Mouse (Mus musculus) forebrain, postnatal 0 days (tissue): ENCODE measurements around the gene Olfr1314. TPM values are rescaled to one million over a fixed set of nuclear protein-coding genes. Genes with fewer than 3 reads are reported as not detected.

ENCODE experiments used
- ATAC-seq: fragments of 200-750 bp; cut with Nextera tagmentation; 2 replicates; pipeline ENCODE4 v1.8.0; 2017; ENCODE audit warnings: mild to moderate bottlenecking, moderate library complexity
- DNase-seq: peaks from one replicate; pipeline ENCODE4 v3.0.0-alpha.2; 2015
- H3K27ac ChIP-seq: fragments of 300-500 bp; sonication (generic); 2 replicates; pipeline ENCODE4 v1.5.1; 2014; ENCODE audit warnings: low read depth, mild to moderate bottlenecking, antibody characterized with exemption, low read length, moderate library complexity, mixed read lengths
- H3K27me3 ChIP-seq: fragments of 300-500 bp; sonication (generic); 2 replicates; pipeline ENCODE4 v1.6.1; 2014; ENCODE audit warnings: mild to moderate bottlenecking, low read length, mixed read lengths; ENCODE audit not compliant: insufficient read depth
- H3K36me3 ChIP-seq: fragments of 300-500 bp; sonication (generic); 2 replicates; pipeline ENCODE4 v1.6.1; 2014; ENCODE audit warnings: mild to moderate bottlenecking, moderate library complexity; ENCODE audit not compliant: insufficient read depth
- H3K4me1 ChIP-seq: fragments of 300-500 bp; sonication (generic); 2 replicates; pipeline ENCODE4 v1.6.1; 2014; ENCODE audit warnings: antibody characterized with exemption; ENCODE audit not compliant: insufficient read depth
- H3K4me2 ChIP-seq: fragments of 300-500 bp; sonication (generic); 2 replicates; pipeline ENCODE4 v1.6.1; 2014; ENCODE audit warnings: low read depth, mild to moderate bottlenecking, moderate library complexity
- H3K4me3 ChIP-seq: fragments of 300-500 bp; sonication (generic); 2 replicates; pipeline ENCODE4 v1.5.1; 2014; ENCODE audit warnings: low read depth, low read length, mixed read lengths
- H3K9ac ChIP-seq: fragments of 300-500 bp; sonication (generic); 2 replicates; pipeline ENCODE4 v1.6.1; 2014; ENCODE audit warnings: mild to moderate bottlenecking
- H3K9me3 ChIP-seq: fragments of 300-500 bp; sonication (generic); 2 replicates; pipeline ENCODE4 v1.6.1; 2016; ENCODE audit warnings: low read length
- CTCF ChIP-seq: sonication (generic); IDR thresholded peaks from 2 replicates; pipeline ENCODE4 v1.5.1; 2016; ENCODE audit warnings: antibody characterized with exemption, control low read depth, low read depth
- WGBS: fragments of 180-500 bp; shearing (Covaris S2); extraction: QIAGEN DNeasy Blood & Tissue Kit; methylation state at CpG from one replicate; pipeline ENCODE4 v1.1.7; 2014; 5-methylcytosine and 5-hydroxymethylcytosine counted together
- polyA plus RNA-seq: library from polyadenylated mRNA; unstranded; fragments of >200 nt; fragmentation: Nextera tagmentation; extraction: Ambion mirVana; gene quantifications from 2 replicates; pipeline ENCODE4 v1.2.1, GENCODE M21; 2015
- total RNA-seq: library from RNA; depleted of rRNA; stranded (reverse); fragments of >200 nt; gene quantifications from 2 replicates; pipeline ENCODE4 v1.2.3, GENCODE M21; 2014; rRNA removed

Olfr1314 gene
- total RNA-seq (not detected in 2 replicates), polyA plus RNA-seq (not detected in 2 replicates)

DNA sequence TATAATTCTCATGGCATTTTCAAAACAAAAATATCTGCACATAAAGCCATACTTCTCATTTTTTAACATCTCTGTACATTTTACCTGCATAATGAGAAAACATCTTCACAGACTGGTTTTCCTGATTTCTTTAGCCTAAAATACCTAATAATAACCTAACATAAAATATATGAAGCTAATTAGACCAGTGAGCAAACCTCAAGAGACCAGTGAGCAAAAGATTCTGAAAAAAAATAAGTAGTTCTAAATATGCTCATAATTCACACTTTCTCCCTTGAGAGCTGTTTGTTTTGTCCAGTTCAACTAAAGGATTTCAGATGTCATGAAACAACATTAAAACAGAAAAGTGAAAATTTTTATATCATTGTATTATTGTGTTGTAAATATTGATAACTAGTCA is at the start of gene Olfr1314:
TSS of gene Olfr1314 (minus strand) at position 101 of the 400 bp plus-strand sequence.
- Histone ChIP-seq H3K27ac (no peak within 1 kb of the TSS), H3K9me3 (no peaks in the 10 kb centered on the region), H3K36me3 (no peaks in the 10 kb centered on the region), H3K27me3 (no peaks in the 10 kb centered on the region), H3K4me1 (no peaks in the 10 kb centered on the region), H3K4me2 (no peak within 1 kb of the TSS), H3K4me3 (no peak within 1 kb of the TSS), H3K9ac (no peak within 1 kb of the TSS)
- no peak for ATAC-seq
- no peak for TF ChIP-seq CTCF
- DNase-seq, result no peak

DNA sequence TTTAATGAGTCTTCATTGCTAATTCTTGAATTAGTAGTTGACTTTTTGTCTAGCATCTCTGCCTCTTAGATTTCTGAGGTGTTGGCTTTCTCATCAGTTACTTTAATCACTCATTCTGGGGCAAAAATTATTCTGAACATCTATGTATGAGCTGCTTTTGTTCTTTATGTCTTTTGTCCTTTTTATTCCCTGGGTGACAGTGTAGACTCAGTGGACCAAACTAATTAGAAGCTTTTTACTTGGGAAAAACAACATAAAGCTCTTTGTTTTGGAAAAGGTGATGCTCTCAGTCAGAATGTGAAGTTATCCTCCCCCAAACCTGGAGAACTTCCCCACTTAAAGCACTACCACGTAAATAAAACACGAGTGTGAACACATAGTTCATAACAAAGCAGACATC is 43.4 kb upstream of the Olfr1314 start, which contains the start of gene Olfr1317:
TSS of gene Olfr1317 (plus strand) at position 301 of the 400 bp plus-strand sequence.
- Histone ChIP-seq H3K4me2 (no peak within 1 kb of the TSS), H3K4me3 (no peak within 1 kb of the TSS), H3K9ac (no peak within 1 kb of the TSS), H3K36me3 (no peaks in the 10 kb centered on the region), H3K27me3 (no peaks in the 10 kb centered on the region), H3K27ac (no peak within 1 kb of the TSS), H3K9me3 (no peaks in the 10 kb centered on the region), H3K4me1 (no peaks in the 10 kb centered on the region)
- DNase-seq (no peak), ATAC-seq (no peak)
- 76% methylated on average over 2 of the region's 2 CpGs for WGBS
- TF ChIP-seq CTCF, result no peak

DNA sequence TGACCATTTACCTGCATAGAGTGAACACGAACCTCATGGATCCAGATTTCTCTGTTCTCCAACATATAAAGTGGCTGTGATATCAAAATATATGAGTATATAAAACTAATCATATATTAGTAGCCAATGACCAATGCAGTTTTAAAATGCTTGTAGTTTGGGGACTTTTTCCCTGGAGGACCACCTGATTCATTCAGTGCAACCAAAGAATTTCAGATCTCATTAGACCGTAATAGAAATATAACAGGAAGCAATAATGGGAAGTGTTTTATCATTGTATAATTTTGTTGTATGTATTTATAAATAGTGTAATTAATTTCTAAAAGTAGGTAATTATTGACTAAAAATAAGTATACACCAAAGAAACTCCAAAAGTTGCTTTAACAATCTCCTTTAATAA is 38.3 kb upstream of the Olfr1314 start, which contains the start of gene Olfr1316:
TSS of gene Olfr1316 (minus strand) at position 101 of the 400 bp plus-strand sequence.
- Histone ChIP-seq H3K36me3 (no peaks in the 10 kb centered on the region), H3K9me3 (no peaks in the 10 kb centered on the region), H3K27me3 (no peaks in the 10 kb centered on the region), H3K4me1 (no peaks in the 10 kb centered on the region), H3K9ac (no peak within 1 kb of the TSS), H3K4me3 (no peak within 1 kb of the TSS), H3K4me2 (no peak within 1 kb of the TSS), H3K27ac (no peak within 1 kb of the TSS)
- no peak for TF ChIP-seq CTCF
- WGBS, result 93% methylated on average over 2 of the region's 2 CpGs
- DNase-seq (no peak), ATAC-seq (no peak)

DNA sequence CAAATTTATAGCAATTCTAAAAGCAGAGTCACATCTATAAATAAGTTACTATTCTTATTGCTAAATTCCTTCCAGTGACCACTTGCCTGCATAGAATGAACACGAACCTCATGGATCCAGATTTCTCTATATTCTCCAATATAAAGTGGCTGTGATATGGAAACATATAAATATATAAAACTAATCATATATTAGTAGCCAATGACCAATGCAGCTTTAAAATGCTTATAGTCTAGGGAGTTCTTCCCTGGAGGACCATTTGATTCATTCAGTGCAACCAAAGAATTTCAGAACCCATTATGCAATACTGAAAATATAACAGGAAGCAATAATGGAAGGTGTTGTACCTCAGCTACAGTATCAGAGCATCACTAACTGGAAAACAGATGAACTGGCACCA is 18.8 kb upstream of the Olfr1314 start, which contains the start of gene Olfr1315-ps1:
TSS of gene Olfr1315-ps1 (minus strand) at position 101 of the 400 bp plus-strand sequence.
- no peak for ATAC-seq
- no peak within 1 kb of the TSS for H3K4me3 ChIP-seq
- H3K36me3 ChIP-seq, result no peaks in the 10 kb centered on the region
- TF ChIP-seq CTCF, result no peak
- H3K9ac ChIP-seq, result no peak within 1 kb of the TSS
- no peaks in the 10 kb centered on the region for H3K4me1 ChIP-seq
- no peak within 1 kb of the TSS for H3K4me2 ChIP-seq
- H3K27ac ChIP-seq, result no peak within 1 kb of the TSS
- no peaks in the 10 kb centered on the region for H3K27me3 ChIP-seq
- no peaks in the 10 kb centered on the region for H3K9me3 ChIP-seq
- DNase-seq, result no peak
- 73% methylated on average over 1 of the region's 1 CpGs for WGBS

DNA sequence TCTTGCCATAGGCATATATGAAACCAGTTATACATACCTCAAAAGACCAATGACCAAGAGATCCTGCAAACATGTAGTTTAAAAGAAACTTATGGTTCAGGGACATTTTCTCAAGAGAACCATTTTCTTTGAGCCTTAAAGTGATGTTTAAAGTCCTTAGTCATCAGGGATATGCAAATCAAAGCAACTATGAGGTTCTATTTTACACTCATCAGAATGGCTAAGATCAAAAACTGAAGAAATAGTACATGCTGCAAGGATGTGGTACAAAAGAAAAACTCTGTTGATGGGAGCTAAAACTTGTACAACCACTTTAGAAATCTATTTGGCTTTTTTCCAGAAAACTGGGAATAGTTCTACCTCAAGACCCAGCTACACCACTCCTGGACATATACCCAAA is 18.8 kb downstream of the Olfr1314 start, which contains the start of gene Olfr1313:
TSS of gene Olfr1313 (minus strand) at position 101 of the 400 bp plus-strand sequence.
- Histone ChIP-seq H3K36me3 (no peaks in the 10 kb centered on the region), H3K4me1 (no peaks in the 10 kb centered on the region), H3K27ac (no peak within 1 kb of the TSS), H3K9ac (no peak within 1 kb of the TSS), H3K9me3 (no peaks in the 10 kb centered on the region), H3K4me2 (no peak within 1 kb of the TSS), H3K27me3 (no peaks in the 10 kb centered on the region), H3K4me3 (no peak within 1 kb of the TSS)
- DNase-seq, result no peak
- ATAC-seq, result no peak
- no peak for TF ChIP-seq CTCF

DNA sequence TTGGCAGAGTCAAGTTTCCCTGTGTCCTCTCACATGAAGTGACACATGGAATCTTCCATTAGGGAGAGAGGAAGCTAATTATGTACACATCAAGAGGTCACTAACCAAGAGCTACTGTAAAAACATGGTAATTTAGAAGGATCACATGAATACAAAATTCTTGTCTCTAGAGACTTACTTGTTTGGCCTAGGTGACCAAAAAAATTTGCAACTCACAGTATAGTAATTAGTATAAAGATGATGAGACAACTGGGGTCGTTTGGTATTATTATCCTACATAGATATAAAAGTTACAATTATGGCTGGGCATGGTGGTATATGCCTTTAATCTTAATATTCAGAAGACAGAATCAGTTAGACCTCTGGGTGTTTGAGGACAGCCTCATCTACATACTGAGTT is 46.4 kb downstream of the Olfr1314 start, which contains the start of gene Olfr1312:
TSS of gene Olfr1312 (minus strand) at position 101 of the 400 bp plus-strand sequence.
- Histone ChIP-seq H3K4me2 (no peak within 1 kb of the TSS), H3K9ac (no peak within 1 kb of the TSS), H3K4me1 (no peaks in the 10 kb centered on the region), H3K36me3 (no peaks in the 10 kb centered on the region), H3K27me3 (no peaks in the 10 kb centered on the region), H3K27ac (no peak within 1 kb of the TSS), H3K4me3 (no peak within 1 kb of the TSS), H3K9me3 (no peaks in the 10 kb centered on the region)
- WGBS, result 23% methylated on average over 1 of the region's 1 CpGs
- no peak for TF ChIP-seq CTCF
- ATAC-seq (no peak), DNase-seq (no peak)

Other genes starting within 250 kb of the Olfr1314 start
- not detected in 2 replicates for gene Olfr1305, start 219.6 kb downstream of the Olfr1314 start, total RNA-seq
- not detected in 2 replicates for gene Olfr1305, start 219.6 kb downstream of the Olfr1314 start, polyA plus RNA-seq
- not detected in 2 replicates for gene Olfr1306, start 180.5 kb downstream of the Olfr1314 start, total RNA-seq
- not detected in 2 replicates for gene Olfr1306, start 180.5 kb downstream of the Olfr1314 start, polyA plus RNA-seq
- not detected in 2 replicates for gene Olfr1307, start 147.3 kb downstream of the Olfr1314 start, total RNA-seq
- 0.01 TPM in 1 of 2 replicates, not detected in the other for gene Olfr1307, start 147.3 kb downstream of the Olfr1314 start, polyA plus RNA-seq
- gene Olfr1308, start 131.8 kb downstream of the Olfr1314 start, total RNA-seq, result not detected in 2 replicates
- gene Olfr1308, start 131.8 kb downstream of the Olfr1314 start, polyA plus RNA-seq, result not detected in 2 replicates
- not detected in 2 replicates for gene Olfr1309, start 106.5 kb downstream of the Olfr1314 start, total RNA-seq
- gene Olfr1309, start 106.5 kb downstream of the Olfr1314 start, polyA plus RNA-seq, result not detected in 2 replicates
- not detected in 2 replicates for gene Olfr1310, start 84.1 kb downstream of the Olfr1314 start, total RNA-seq
- not detected in 2 replicates for gene Olfr1310, start 84.1 kb downstream of the Olfr1314 start, polyA plus RNA-seq
- not detected in 2 replicates for gene Olfr1311, start 72.4 kb downstream of the Olfr1314 start, total RNA-seq
- not detected in 2 replicates for gene Olfr1311, start 72.4 kb downstream of the Olfr1314 start, polyA plus RNA-seq
- not detected in 2 replicates for gene Olfr1312, start 46.5 kb downstream of the Olfr1314 start, total RNA-seq
- not detected in 2 replicates for gene Olfr1312, start 46.5 kb downstream of the Olfr1314 start, polyA plus RNA-seq
- not detected in 2 replicates for gene Olfr1313, start 18.9 kb downstream of the Olfr1314 start, total RNA-seq
- gene Olfr1313, start 18.9 kb downstream of the Olfr1314 start, polyA plus RNA-seq, result not detected in 2 replicates
- gene Olfr1315-ps1, start 18.7 kb upstream of the Olfr1314 start, total RNA-seq, result not detected in 2 replicates
- gene Olfr1315-ps1, start 18.7 kb upstream of the Olfr1314 start, polyA plus RNA-seq, result not detected in 2 replicates
- gene Olfr1316, start 38.2 kb upstream of the Olfr1314 start, total RNA-seq, result not detected in 2 replicates
- not detected in 2 replicates for gene Olfr1316, start 38.2 kb upstream of the Olfr1314 start, polyA plus RNA-seq
- not detected in 2 replicates for gene Olfr1317, start 43.5 kb upstream of the Olfr1314 start, total RNA-seq
- not detected in 2 replicates for gene Olfr1317, start 43.5 kb upstream of the Olfr1314 start, polyA plus RNA-seq
- gene Olfr1318, start 57.4 kb upstream of the Olfr1314 start, total RNA-seq, result not detected in 2 replicates
- gene Olfr1318, start 57.4 kb upstream of the Olfr1314 start, polyA plus RNA-seq, result 0.05 TPM in 1 of 2 replicates, not detected in the other
- gene Lpcat4, start 142.7 kb upstream of the Olfr1314 start, total RNA-seq, result 23.9 and 27.6 TPM in 2 replicates
- gene Lpcat4, start 142.7 kb upstream of the Olfr1314 start, polyA plus RNA-seq, result 12.8 and 17.3 TPM in 2 replicates
- gene Nutm1, start 162.5 kb upstream of the Olfr1314 start, total RNA-seq, result not detected in 2 replicates
- gene Nutm1, start 162.5 kb upstream of the Olfr1314 start, polyA plus RNA-seq, result 0.08 and 0.09 TPM in 2 replicates
- 95.1 and 120 TPM in 2 replicates for gene Nop10, start 165.1 kb upstream of the Olfr1314 start, total RNA-seq
- gene Nop10, start 165.1 kb upstream of the Olfr1314 start, polyA plus RNA-seq, result 160 and 215 TPM in 2 replicates
- 54.4 and 69.3 TPM in 2 replicates for gene Slc12a6, start 169.0 kb upstream of the Olfr1314 start, total RNA-seq
- 7.8 and 10.6 TPM in 2 replicates for gene Slc12a6, start 169.0 kb upstream of the Olfr1314 start, polyA plus RNA-seq
- gene Gm21985, start 169.5 kb upstream of the Olfr1314 start, total RNA-seq, result 1.9 and 2.9 TPM in 2 replicates
- gene Gm21985, start 169.5 kb upstream of the Olfr1314 start, polyA plus RNA-seq, result not detected in 2 replicates